Mouse (Mus musculus): ENCODE results near the gene Ptger3. TPM values are rescaled to one million over a fixed set of nuclear protein-coding genes. Genes with fewer than 3 reads are reported as not detected.

The Ptger3 gene
- 7.8 and 11.1 TPM in 2 replicates for polyA plus RNA-seq (2015; fragmentation: Nextera tagmentation; extraction: Ambion mirVana)

DNA sequence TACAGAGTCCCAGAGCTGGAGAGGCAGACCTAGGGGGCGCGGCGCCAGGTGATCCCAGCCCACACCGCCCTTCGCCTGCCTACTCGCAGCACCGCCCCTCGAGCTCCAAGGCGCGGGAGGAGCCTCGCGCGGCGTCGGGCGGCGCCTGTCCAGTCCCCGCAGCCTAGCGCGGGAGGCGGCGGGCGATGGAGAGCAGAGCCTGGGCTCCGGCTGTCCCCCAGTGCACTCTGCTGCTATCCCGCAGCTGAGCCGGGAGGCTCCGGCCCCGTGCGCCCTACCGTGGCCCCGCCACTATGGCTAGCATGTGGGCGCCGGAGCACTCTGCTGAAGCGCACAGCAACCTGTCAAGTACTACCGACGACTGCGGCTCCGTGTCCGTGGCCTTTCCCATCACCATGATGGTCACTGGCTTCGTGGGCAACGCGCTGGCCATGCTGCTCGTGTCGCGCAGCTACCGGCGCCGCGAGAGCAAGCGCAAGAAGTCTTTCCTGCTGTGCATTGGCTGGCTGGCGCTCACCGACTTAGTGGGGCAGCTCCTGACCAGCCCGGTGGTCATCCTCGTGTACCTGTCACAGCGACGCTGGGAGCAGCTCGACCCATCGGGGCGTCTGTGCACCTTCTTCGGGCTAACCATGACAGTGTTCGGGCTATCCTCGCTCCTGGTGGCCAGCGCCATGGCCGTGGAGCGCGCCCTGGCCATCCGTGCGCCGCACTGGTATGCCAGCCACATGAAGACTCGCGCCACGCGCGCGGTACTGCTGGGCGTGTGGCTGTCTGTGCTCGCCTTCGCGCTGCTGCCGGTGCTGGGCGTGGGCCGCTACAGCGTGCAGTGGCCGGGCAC, at the start of gene Ptger3:
TSS of gene Ptger3 (plus strand) at position 168 of the 841 bp plus-strand sequence.
- peaks cover 39% of the 10 kb centered on the region for H3K27me3 ChIP-seq (replicated peaks)
- no peak within 1 kb of the TSS for H3K27ac ChIP-seq (replicated peaks)
- H3K36me3 ChIP-seq: no peaks in the 10 kb centered on the region
- ATAC-seq (ENCODE audit: low FRiP score): peak; percentile 86
- peak within 1 kb of the TSS; percentile 48 for H3K9ac ChIP-seq (replicated peaks)
- WGBS: 1% methylated on average over 78 of the region's 84 CpGs
- H3K4me1 ChIP-seq: peaks cover 16% of the 10 kb centered on the region
- H3K4me3 ChIP-seq (replicated peaks): peak within 1 kb of the TSS; percentile 55
- H3K4me2 ChIP-seq: peak within 1 kb of the TSS; percentile 98
- H3K9me3 ChIP-seq (replicated peaks): no peaks in the 10 kb centered on the region

DNA sequence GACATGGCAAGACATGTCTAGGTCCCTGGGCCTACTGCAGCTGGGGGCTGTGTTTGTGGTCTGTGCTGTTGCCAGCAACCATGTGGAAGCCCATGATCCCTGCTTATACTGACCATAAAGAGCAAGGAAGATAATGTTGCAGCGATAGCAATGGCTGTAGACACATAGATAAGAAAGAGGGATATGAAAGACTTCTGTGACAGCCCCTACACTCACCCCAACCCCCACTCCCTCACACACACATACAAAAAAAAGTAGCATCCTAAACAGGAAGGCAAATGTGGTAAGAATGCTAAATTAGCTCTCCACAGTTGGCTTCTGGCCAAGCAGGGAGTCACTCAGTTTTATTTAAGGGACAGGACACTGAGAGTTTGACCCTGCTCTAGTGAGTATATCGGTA, 48.7 kb upstream of the Ptger3 start:
- H3K4me2 ChIP-seq: no peak overlapping the region
- ATAC-seq (ENCODE audit: low FRiP score): no peak
- 63% methylated on average over 2 of the region's 2 CpGs for WGBS
- no peaks in the 10 kb centered on the region for H3K36me3 ChIP-seq
- H3K9ac ChIP-seq (replicated peaks): no peak overlapping the region
- 0 out of 2 replicates have a peak, but pooled peaks cover 2% of the 10 kb centered on the region for H3K4me1 ChIP-seq
- H3K27me3 ChIP-seq (replicated peaks): no peaks in the 10 kb centered on the region
- no peaks in the 10 kb centered on the region for H3K9me3 ChIP-seq (replicated peaks)
- H3K4me3 ChIP-seq (replicated peaks): no peak overlapping the region
- no peak overlapping the region for H3K27ac ChIP-seq (replicated peaks)

DNA sequence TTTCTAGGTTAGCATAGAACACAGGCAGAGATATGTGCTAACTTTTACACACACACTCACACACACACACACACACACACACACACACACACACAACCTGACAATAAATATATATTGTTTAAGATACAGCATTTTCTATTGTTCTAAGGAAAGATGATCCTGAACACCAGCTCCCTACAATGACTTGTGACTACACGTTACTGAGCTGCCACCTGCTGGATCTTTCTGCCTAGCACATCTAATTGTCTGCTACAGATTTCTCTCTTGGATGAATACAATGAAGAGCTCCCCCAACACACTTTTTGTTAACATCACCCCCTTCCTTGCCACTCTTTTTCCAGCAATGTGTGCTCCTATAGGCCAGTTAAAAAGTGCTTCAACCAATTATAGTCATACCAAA, 46.3 kb upstream of the Ptger3 start:
- peak; percentile 84; the same call in 1 of the 2 replicates for ATAC-seq (ENCODE audit: low FRiP score)
- H3K4me1 ChIP-seq: 0 out of 2 replicates have a peak, but pooled peaks cover 2% of the 10 kb centered on the region
- no peaks in the 10 kb centered on the region for H3K9me3 ChIP-seq (replicated peaks)
- no peak overlapping the region for H3K4me2 ChIP-seq
- 2% methylated on average over 1 of the region's 1 CpGs for WGBS
- H3K9ac ChIP-seq (replicated peaks): no peak overlapping the region
- peaks cover 12% of the 10 kb centered on the region for H3K27me3 ChIP-seq (replicated peaks)
- no peak overlapping the region for H3K4me3 ChIP-seq (replicated peaks)
- H3K27ac ChIP-seq (replicated peaks): no peak overlapping the region
- H3K36me3 ChIP-seq: no peaks in the 10 kb centered on the region

DNA sequence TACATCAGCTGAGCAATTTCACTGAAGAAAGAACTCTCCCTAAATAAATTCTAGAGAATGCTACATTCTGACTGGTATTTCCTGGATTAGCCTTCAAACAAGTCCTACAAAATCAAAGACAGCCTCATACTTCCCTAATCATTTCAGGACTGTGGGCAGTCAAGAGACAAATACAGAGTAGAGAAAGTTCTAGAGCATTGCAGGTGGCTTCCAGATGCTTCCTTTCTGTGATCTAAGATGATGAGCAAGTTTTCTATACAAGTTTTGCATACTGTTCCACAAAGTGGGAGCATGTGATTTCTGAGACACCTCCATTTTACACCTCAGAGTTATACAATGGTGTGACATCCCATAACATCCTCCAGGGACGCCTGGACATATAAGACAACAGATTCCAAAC, 42.9 kb upstream of the Ptger3 start:
- 59% methylated on average over 1 of the region's 1 CpGs for WGBS
- H3K27ac ChIP-seq (replicated peaks): no peak overlapping the region
- no peak for ATAC-seq (ENCODE audit: low FRiP score)
- no peak overlapping the region for H3K9ac ChIP-seq (replicated peaks)
- no peaks in the 10 kb centered on the region for H3K36me3 ChIP-seq
- H3K27me3 ChIP-seq (replicated peaks): peaks cover 21% of the 10 kb centered on the region
- H3K4me1 ChIP-seq: no peaks in the 10 kb centered on the region
- H3K9me3 ChIP-seq (replicated peaks): no peaks in the 10 kb centered on the region
- no peak overlapping the region for H3K4me2 ChIP-seq
- no peak overlapping the region for H3K4me3 ChIP-seq (replicated peaks)

DNA sequence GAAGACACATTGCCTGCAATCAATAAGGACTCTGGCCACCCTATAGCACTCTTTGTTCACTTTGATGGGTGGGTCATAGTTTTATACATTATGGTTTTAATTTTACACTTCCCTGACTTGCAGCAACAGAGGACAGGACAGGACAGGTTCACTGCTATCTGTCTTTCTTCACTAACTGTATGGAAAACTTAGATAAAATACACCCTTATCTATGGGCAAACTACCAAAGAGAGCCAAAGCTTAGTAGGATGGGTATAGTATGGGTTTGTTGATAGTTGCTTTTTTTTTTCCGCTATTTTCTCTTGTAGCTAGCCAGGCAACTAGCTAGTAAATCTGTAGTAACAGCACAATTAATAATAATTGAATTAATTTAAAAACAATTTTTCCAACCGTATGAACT, 35.1 kb upstream of the Ptger3 start:
- Histone ChIP-seq H3K27me3 (replicated peaks) (peaks cover 44% of the 10 kb centered on the region), H3K9ac (replicated peaks) (no peak overlapping the region), H3K27ac (replicated peaks) (no peak overlapping the region), H3K36me3 (no peaks in the 10 kb centered on the region), H3K9me3 (replicated peaks) (no peaks in the 10 kb centered on the region), H3K4me1 (peaks cover 13% of the 10 kb centered on the region), H3K4me2 (no peak overlapping the region), H3K4me3 (replicated peaks) (no peak overlapping the region)
- WGBS: 83% methylated on average over 2 of the region's 2 CpGs
- ATAC-seq (ENCODE audit: low FRiP score): no peak

DNA sequence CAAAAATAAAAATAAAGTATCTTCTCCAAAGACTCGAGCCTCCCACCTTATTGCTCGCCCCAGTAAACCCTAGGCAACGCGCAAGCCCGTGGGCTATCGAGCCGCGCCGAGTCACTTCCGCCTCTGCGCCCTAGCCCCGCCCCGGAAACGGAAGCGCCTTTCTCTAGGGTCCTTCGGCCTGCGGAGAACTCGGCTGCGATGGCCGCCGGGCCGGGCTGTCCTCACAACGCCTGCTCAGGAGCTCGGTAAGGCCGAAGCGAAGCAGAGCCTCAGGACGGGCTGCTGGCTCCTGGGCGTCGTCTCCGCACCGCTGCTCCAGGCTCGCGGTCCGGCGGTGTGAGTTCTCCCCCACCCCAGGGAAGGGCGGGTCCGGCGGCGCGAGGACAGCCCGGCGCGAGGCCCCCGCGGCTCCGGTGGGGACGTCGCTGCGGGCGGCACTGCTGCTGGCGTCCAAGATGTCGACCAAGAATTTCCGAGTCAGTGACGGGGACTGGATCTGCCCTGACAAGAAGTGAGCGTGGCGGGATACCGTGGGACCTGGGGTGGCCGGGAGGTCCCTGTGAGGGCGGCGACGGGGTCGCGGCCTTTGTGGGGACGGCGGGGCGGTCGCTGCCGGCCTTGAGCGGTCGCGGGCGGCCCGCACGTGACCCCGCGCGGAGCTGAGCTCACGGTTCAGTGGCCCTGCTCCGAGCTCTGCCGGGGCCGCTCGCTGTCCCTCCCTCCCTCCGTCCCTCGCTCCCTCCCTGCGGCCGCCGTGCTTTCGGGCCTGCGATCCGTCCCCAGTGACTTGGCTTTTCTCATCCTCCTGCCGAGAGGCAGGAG, 32.5 kb upstream of the Ptger3 start, which contains the start of gene Zranb2:
TSS of gene Zranb2 (plus strand) at position 197 of the 822 bp plus-strand sequence.
- Histone ChIP-seq H3K27me3 (replicated peaks) (peaks cover 35% of the 10 kb centered on the region), H3K27ac (replicated peaks) (peak within 1 kb of the TSS; percentile 97), H3K4me2 (peak within 1 kb of the TSS; percentile 59), H3K36me3 (peaks cover 7% of the 10 kb centered on the region), H3K4me3 (replicated peaks) (peak within 1 kb of the TSS; percentile 93), H3K9me3 (replicated peaks) (no peaks in the 10 kb centered on the region), H3K9ac (replicated peaks) (peak within 1 kb of the TSS; percentile 86), H3K4me1 (peaks cover 14% of the 10 kb centered on the region)
- WGBS: under 1% methylated on average over 88 of the region's 91 CpGs
- peak; percentile 97 for ATAC-seq (ENCODE audit: low FRiP score)

DNA sequence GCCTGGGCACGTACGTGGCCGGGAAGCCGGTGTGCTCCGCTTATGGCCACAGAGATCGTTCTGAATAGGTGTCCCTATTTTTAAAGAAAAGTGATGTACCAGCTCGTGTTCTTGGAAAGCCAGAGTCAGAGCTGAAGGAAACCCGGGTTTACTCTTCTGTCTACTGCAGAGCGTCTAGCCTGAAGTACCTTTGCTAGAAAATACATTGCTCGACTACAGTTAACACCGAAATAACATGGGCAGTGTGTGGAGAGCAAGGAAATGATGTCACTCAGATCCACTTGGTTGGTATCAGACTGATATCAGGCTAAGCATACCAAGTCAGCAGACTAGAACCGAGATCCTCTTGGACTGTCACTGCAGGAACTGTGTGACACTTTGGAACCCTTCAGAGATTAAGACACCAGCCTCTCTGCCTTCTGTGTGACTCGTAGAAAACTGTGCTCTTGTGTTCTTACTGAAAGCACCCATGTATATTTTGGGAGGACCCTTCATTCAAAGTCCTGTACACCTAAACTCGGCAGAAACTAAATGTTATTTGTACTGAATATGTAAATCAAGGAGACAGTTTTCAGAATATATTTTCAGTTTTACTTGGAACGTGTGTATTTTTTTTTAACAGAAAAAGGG, 31.8 kb upstream of the Ptger3 start:
- WGBS: 2% methylated on average over 15 of the region's 15 CpGs
- Histone ChIP-seq H3K9ac (replicated peaks) (peak overlapping the region; percentile 86), H3K9me3 (replicated peaks) (no peaks in the 10 kb centered on the region), H3K27ac (replicated peaks) (peak overlapping the region; percentile 97), H3K36me3 (peaks cover 13% of the 10 kb centered on the region), H3K27me3 (replicated peaks) (peaks cover 28% of the 10 kb centered on the region), H3K4me3 (replicated peaks) (peak overlapping the region; percentile 93), H3K4me2 (peak overlapping the region; percentile 59), H3K4me1 (peaks cover 14% of the 10 kb centered on the region)
- ATAC-seq (ENCODE audit: low FRiP score): peak; percentile 27

DNA sequence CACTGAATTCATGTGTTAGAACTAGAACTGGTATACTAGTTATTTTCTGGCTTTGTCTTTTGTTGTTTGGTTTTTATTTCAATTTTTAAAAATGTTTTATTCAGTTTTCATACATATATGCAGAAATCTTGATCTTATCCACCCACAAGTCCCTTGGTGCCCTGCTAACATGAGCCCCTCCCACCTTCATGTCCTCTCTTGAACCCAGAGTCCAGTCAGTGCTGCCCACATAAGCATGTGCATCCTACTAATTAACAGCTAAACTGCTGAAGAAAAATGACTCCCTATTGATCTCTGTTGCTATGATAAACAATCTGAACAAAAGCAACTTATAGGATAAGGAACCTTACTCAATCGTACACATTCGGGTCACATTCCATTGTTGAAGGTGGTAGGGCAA, 17.4 kb upstream of the Ptger3 start:
- H3K27ac ChIP-seq (replicated peaks): no peak overlapping the region
- H3K36me3 ChIP-seq: peaks cover 35% of the 10 kb centered on the region
- no peak for ATAC-seq (ENCODE audit: low FRiP score)
- no peak overlapping the region for H3K4me3 ChIP-seq (replicated peaks)
- H3K27me3 ChIP-seq (replicated peaks): no peaks in the 10 kb centered on the region
- no peaks in the 10 kb centered on the region for H3K4me1 ChIP-seq
- H3K4me2 ChIP-seq: no peak overlapping the region
- H3K9me3 ChIP-seq (replicated peaks): no peaks in the 10 kb centered on the region
- WGBS: 97% methylated on average over 2 of the region's 2 CpGs
- H3K9ac ChIP-seq (replicated peaks): no peak overlapping the region

DNA sequence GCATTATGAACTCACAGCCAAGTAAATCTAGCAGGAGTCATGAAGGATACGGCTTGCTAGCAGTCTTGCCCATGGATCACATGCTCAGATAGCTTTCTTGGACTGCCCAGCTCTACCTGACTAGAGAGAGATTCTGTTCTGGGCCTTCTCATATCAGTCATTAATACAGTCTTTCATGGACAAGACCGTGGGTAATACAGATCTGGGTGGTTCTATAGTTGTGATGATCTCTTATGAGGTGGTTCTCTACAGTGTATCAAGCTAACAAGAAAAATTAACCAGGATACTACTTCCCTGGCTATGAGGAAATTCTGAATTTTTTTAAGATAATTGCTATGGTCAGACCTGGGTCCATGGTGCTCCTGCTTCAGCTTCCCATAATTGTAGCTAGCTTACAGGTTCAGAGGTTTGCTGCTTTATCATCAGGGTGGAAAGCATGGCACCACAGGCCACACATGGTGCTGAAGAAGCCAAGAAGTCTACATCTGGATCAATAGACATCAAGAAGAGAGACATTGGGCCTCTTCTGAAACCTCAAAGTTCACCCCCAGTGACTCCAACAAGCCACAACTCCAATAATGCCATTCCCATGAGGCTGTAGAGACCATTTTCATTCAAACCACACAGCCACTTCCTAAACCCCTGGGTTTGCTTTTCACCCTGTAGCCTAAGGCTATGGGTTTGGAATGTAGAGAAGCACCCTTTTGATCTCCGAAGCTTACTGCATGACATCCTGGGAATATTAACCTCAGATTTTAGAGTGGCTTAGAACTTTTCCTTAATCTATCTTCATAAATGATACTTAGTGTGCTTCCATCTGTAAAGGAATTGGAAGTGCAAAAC, 16.7 kb upstream of the Ptger3 start:
- Histone ChIP-seq H3K36me3 (peaks cover 31% of the 10 kb centered on the region), H3K27me3 (replicated peaks) (no peaks in the 10 kb centered on the region), H3K4me1 (no peaks in the 10 kb centered on the region), H3K4me3 (replicated peaks) (no peak overlapping the region), H3K9me3 (replicated peaks) (no peaks in the 10 kb centered on the region), H3K27ac (replicated peaks) (no peak overlapping the region), H3K4me2 (no peak overlapping the region), H3K9ac (replicated peaks) (no peak overlapping the region)
- ATAC-seq (ENCODE audit: low FRiP score): no peak
- 95% methylated on average over 3 of the region's 3 CpGs for WGBS

DNA sequence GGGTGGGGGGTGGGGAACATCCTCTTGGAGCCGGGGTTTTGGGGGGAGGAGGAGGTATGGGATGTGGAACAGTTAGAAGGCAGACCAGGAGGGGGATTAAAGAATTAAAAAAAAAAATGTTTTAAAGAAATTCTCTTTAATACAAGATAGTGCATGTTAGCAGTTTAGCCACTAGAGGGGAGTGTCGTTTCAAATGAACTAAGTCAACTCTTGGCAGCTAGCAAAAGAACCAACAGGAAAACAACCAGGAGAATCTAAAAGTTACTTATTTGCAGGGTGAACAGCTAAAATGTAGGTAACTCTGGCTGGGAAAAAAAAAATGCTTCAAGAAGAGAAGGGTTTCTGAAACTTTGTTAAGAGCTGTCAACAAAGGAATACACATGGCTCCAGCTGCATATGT, 1.5 kb upstream of the Ptger3 start:
- Histone ChIP-seq H3K36me3 (no peaks in the 10 kb centered on the region), H3K9me3 (replicated peaks) (no peaks in the 10 kb centered on the region), H3K27me3 (replicated peaks) (peaks cover 39% of the 10 kb centered on the region), H3K4me1 (peaks cover 16% of the 10 kb centered on the region), H3K4me2 (no peak overlapping the region), H3K27ac (replicated peaks) (no peak overlapping the region), H3K4me3 (replicated peaks) (no peak overlapping the region), H3K9ac (replicated peaks) (no peak overlapping the region)
- ATAC-seq (ENCODE audit: low FRiP score): no peak; the same call in 1 of the 2 replicates
- whole genome bisulfite sequencing: 8% methylated on average over 2 of the region's 2 CpGs

All from neural tube, embryonic 15.5 days (tissue).